Mouse (Mus musculus): ENCODE data around the gene Gli2. TPM values are rescaled to one million over a fixed set of nuclear protein-coding genes. Genes with fewer than 3 reads are reported as not detected.

Gli2 gene
- 13.4 and 15.1 TPM in 2 replicates for polyA plus RNA-seq (2014; fragmentation: Nextera tagmentation; extraction: Ambion mirVana)

DNA sequence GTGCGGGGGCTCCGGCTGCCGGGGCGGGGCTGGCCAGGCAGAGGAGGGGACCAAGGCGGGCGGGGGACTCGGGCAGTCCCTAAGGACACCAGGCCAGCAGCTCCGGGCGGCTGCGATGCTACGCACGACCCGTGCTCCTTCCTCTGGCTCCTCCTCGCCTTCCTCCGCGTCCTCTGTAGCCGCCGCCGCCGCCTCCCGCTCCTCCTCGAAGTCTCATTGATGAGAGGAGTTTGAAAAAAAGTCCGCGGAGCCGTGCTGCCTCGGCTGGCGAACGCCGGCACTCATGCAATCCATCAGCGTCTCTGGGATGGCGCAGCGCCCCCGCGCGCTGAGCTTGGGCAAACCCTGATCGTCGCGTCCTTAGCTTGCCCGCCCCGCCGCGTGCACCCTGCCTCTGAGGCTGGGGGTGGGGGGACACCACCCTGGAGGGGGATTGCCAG, at the start of gene Gli2:
Gene Gli2 (minus strand): TSS at position 218 of the 440 bp plus-strand sequence.
- peak within 1 kb of the TSS; percentile 59 for H3K4me3 ChIP-seq (ENCODE audit: low read depth, low read length)
- H3K9me3 ChIP-seq (ENCODE audit: low read depth, low read length), result no peaks in the 10 kb centered on the region
- peaks cover 37% of the 10 kb centered on the region for H3K27me3 ChIP-seq (ENCODE audit: insufficient read depth, low read length)
- H3K9ac ChIP-seq, result peak within 1 kb of the TSS; percentile 74
- TF ChIP-seq CTCF (IDR thresholded peaks at IDR 0.05; ENCODE audit: low read depth), result peak; percentile 82
- ATAC-seq (ENCODE audit: insufficient read depth), result peak; percentile 79
- H3K4me1 ChIP-seq (ENCODE audit: insufficient read depth), result peaks cover 26% of the 10 kb centered on the region
- peak; percentile 97 for DNase-seq
- peak within 1 kb of the TSS; percentile 94 for H3K27ac ChIP-seq (ENCODE audit: low read depth)
- under 1% methylated on average over 42 of the region's 42 CpGs for WGBS
- no peaks in the 10 kb centered on the region for H3K36me3 ChIP-seq (ENCODE audit: insufficient read depth)
- peak within 1 kb of the TSS; percentile 90 for H3K4me2 ChIP-seq

DNA sequence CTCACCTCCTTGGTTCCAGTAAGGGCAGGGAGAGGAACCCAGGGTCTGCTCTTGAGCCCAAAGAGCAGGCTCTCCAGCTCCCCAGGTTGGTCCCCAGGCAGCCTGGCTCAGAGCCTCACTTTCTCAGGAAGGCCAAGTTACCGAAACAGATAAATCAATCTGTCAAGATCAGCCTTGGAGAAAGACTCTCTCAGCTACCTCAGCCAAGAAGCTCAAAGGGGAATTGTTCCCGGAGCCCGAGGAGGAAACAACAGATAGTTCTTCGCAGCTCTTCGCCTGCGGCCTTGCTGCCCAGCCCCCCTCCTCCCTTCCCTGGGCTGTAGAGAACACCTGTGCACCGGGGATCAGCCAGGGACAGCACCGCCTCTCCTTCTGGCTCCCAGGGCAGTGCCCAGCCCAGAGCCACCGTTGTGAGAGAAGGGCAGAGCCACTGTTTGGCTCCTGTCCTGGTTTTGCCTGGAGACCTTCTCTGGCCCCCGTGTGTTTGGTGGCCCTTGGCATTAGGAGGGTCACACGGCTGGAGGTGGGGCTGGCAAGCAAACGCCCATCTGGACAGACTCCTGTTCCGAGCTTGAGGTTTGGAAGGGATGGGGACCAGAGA, 44.6 kb upstream of the Gli2 start:
- 25% methylated on average over 13 of the region's 13 CpGs for WGBS
- no peak overlapping the region for H3K4me2 ChIP-seq
- H3K4me3 ChIP-seq (ENCODE audit: low read depth, low read length), result no peak overlapping the region
- no peaks in the 10 kb centered on the region for H3K27me3 ChIP-seq (ENCODE audit: insufficient read depth, low read length)
- ATAC-seq (ENCODE audit: insufficient read depth), result no peak
- no peaks in the 10 kb centered on the region for H3K4me1 ChIP-seq (ENCODE audit: insufficient read depth)
- H3K36me3 ChIP-seq (ENCODE audit: insufficient read depth), result no peaks in the 10 kb centered on the region
- no peak overlapping the region for H3K27ac ChIP-seq (ENCODE audit: low read depth)
- DNase-seq, result no peak
- no peak for TF ChIP-seq CTCF (IDR thresholded peaks at IDR 0.05; ENCODE audit: low read depth)
- no peak overlapping the region for H3K9ac ChIP-seq
- H3K9me3 ChIP-seq (ENCODE audit: low read depth, low read length), result no peaks in the 10 kb centered on the region

DNA sequence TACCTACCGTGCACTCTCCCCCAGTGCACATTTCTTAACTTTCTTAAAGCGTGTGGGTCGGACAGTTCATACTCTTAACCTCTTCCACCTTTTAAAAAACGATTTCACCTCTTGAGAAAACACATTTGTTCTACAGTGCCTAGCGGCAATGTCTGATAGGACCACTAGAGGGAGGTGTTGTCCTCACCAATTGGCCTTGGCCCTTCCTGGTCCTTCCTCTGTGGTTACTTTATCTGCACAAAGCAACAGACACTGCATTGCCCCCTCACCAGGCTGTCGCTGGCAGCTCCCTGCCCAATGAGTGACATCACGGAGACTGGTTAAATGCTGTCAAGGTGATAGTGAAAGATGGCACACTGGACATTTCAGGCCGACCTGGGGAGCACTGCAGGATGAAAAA, 40.3 kb upstream of the Gli2 start:
- WGBS, result 14% methylated on average over 8 of the region's 8 CpGs
- peak; percentile 94 for TF ChIP-seq CTCF (IDR thresholded peaks at IDR 0.05; ENCODE audit: low read depth)
- no peaks in the 10 kb centered on the region for H3K9me3 ChIP-seq (ENCODE audit: low read depth, low read length)
- ATAC-seq (ENCODE audit: insufficient read depth), result peak; percentile 21; the same call in 1 of the 2 replicates
- H3K4me3 ChIP-seq (ENCODE audit: low read depth, low read length), result no peak overlapping the region
- H3K4me1 ChIP-seq (ENCODE audit: insufficient read depth), result no peaks in the 10 kb centered on the region
- H3K27me3 ChIP-seq (ENCODE audit: insufficient read depth, low read length), result no peaks in the 10 kb centered on the region
- no peak overlapping the region for H3K27ac ChIP-seq (ENCODE audit: low read depth)
- H3K36me3 ChIP-seq (ENCODE audit: insufficient read depth), result no peaks in the 10 kb centered on the region
- DNase-seq, result peak; percentile 88
- H3K4me2 ChIP-seq, result no peak overlapping the region
- H3K9ac ChIP-seq, result no peak overlapping the region

DNA sequence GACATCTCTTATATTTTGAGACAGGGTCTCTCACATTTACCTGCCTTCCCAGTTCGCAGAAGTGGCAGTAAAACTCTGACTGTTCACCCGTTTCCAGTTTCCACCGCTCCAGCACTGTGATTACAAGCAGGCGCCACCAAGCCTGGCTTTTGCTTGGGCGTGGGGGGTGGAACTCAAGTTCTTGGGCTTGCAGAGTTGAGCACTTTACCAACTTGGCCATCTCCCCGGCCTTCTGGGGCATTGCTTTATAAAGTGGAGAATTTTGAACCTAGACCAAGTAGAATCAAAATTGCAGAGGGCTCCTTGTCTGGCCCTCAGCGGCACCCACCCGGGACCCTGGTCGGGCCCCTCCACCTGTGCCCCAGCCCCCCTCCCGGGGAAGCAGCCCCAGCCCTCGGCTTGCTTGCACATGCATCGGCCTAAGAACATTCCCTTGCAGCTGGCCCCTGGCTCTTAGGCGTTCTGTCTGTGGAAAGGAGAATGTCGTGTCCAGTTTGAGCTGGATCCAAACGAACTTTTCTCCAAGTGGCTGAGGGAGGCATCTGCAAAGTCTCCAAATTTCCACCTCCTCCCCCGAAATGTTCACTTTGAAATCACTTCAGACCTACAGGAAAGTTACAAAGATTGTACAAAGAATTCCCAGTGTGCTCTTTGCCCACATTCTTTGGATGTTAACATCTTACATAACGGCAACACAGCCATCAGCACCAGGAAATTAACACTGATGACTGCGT, 36.6 kb upstream of the Gli2 start:
- no peaks in the 10 kb centered on the region for H3K4me1 ChIP-seq (ENCODE audit: insufficient read depth)
- ATAC-seq (ENCODE audit: insufficient read depth) (no peak), DNase-seq (no peak)
- no peak overlapping the region for H3K4me3 ChIP-seq (ENCODE audit: low read depth, low read length)
- no peak overlapping the region for H3K27ac ChIP-seq (ENCODE audit: low read depth)
- no peaks in the 10 kb centered on the region for H3K27me3 ChIP-seq (ENCODE audit: insufficient read depth, low read length)
- WGBS, result 65% methylated on average over 18 of the region's 18 CpGs
- H3K36me3 ChIP-seq (ENCODE audit: insufficient read depth), result no peaks in the 10 kb centered on the region
- H3K4me2 ChIP-seq, result no peak overlapping the region
- no peak for TF ChIP-seq CTCF (IDR thresholded peaks at IDR 0.05; ENCODE audit: low read depth)
- no peaks in the 10 kb centered on the region for H3K9me3 ChIP-seq (ENCODE audit: low read depth, low read length)
- H3K9ac ChIP-seq, result no peak overlapping the region

DNA sequence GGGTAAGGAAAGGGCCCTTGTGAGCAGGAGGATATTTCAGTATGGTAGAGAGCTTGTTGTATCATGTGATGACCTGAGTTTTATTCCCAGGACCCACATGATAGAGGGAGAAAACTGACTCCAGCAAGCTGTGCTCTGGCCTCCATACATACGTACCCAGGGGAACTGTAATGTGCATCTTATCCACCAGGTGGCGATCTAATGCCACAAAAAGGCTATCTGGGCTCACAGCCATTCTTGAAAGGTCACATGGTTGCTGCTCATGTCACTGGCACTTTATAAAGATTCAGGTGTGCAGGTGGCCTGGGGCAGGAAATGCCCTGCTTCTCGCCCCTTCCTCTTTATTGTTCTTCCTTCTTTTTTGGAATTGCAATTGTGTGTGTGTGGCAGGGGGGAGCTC, 34.1 kb upstream of the Gli2 start:
- no peak overlapping the region for H3K4me2 ChIP-seq
- TF ChIP-seq CTCF (IDR thresholded peaks at IDR 0.05; ENCODE audit: low read depth), result peak; percentile 96
- no peak overlapping the region for H3K9ac ChIP-seq
- 8% methylated on average over 3 of the region's 3 CpGs for WGBS
- H3K27ac ChIP-seq (ENCODE audit: low read depth), result no peak overlapping the region
- no peaks in the 10 kb centered on the region for H3K9me3 ChIP-seq (ENCODE audit: low read depth, low read length)
- ATAC-seq (ENCODE audit: insufficient read depth), result peak; percentile 64
- H3K4me1 ChIP-seq (ENCODE audit: insufficient read depth), result no peaks in the 10 kb centered on the region
- no peaks in the 10 kb centered on the region for H3K36me3 ChIP-seq (ENCODE audit: insufficient read depth)
- H3K27me3 ChIP-seq (ENCODE audit: insufficient read depth, low read length), result no peaks in the 10 kb centered on the region
- H3K4me3 ChIP-seq (ENCODE audit: low read depth, low read length), result no peak overlapping the region
- peak; percentile 94 for DNase-seq

DNA sequence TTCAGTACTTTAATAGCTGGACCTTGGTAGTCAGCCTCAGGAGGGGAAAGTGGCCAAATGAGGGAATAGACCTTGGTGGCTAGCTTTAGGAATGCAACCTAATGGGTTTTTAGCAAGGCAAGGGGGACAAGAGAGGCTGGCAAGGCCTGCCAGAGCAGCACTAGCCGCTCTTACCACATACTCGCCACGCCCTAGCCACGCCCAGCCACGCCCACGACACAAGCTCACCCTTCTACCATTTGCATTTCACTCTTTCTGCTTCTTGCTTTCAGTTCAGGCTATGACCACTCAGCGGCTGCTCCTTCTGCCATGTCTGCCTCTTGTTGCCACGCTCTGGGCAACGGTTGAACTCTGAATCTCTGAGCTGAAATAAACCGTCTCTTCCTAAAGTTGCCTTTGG, 32.4 kb upstream of the Gli2 start:
- no peak overlapping the region for H3K4me3 ChIP-seq (ENCODE audit: low read depth, low read length)
- H3K27ac ChIP-seq (ENCODE audit: low read depth), result no peak overlapping the region
- no peak for TF ChIP-seq CTCF (IDR thresholded peaks at IDR 0.05; ENCODE audit: low read depth)
- no peaks in the 10 kb centered on the region for H3K4me1 ChIP-seq (ENCODE audit: insufficient read depth)
- ATAC-seq (ENCODE audit: insufficient read depth) (no peak), DNase-seq (no peak)
- H3K9ac ChIP-seq, result no peak overlapping the region
- H3K27me3 ChIP-seq (ENCODE audit: insufficient read depth, low read length), result no peaks in the 10 kb centered on the region
- no peaks in the 10 kb centered on the region for H3K9me3 ChIP-seq (ENCODE audit: low read depth, low read length)
- WGBS, result 59% methylated on average over 10 of the region's 10 CpGs
- H3K36me3 ChIP-seq (ENCODE audit: insufficient read depth), result no peaks in the 10 kb centered on the region
- H3K4me2 ChIP-seq, result no peak overlapping the region

DNA sequence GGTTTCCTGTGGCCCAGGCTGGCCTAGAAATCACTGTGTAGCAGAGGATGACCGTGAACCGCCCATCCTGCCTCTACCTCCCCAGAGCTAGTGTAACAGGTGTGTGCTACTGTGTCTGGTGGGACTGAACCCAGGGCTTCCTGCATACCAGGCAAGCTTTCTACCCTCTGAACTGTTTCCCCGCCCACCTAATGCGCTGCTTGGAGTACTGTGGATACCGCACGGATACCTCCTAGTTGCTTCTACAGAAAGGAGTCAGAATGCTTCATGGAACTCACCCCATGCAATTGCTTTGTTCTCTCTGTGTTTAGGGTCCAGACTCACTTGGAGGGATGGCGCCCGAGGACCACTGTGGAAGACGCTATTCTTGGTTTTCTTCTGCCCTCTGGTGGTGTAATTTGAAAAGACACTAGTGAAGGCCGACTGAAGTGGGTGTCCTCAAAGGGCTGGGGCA, 30.1 kb upstream of the Gli2 start:
- Histone ChIP-seq H3K4me2 (no peak overlapping the region), H3K27me3 (ENCODE audit: insufficient read depth, low read length) (no peaks in the 10 kb centered on the region), H3K27ac (ENCODE audit: low read depth) (no peak overlapping the region), H3K4me3 (ENCODE audit: low read depth, low read length) (no peak overlapping the region), H3K36me3 (ENCODE audit: insufficient read depth) (no peaks in the 10 kb centered on the region), H3K9ac (no peak overlapping the region), H3K9me3 (ENCODE audit: low read depth, low read length) (no peaks in the 10 kb centered on the region), H3K4me1 (ENCODE audit: insufficient read depth) (no peaks in the 10 kb centered on the region)
- DNase-seq (peak; percentile 92), ATAC-seq (ENCODE audit: insufficient read depth) (peak; percentile 64)
- WGBS, result 18% methylated on average over 10 of the region's 10 CpGs
- peak; percentile 85 for TF ChIP-seq CTCF (IDR thresholded peaks at IDR 0.05; ENCODE audit: low read depth)
